Mouse (Mus musculus): Measurements from ENCODE around the gene Slc6a1. TPM values are rescaled to one million over a fixed set of nuclear protein-coding genes. Genes with fewer than 3 reads are reported as not detected.

The Slc6a1 gene
- not detected in 2 replicates for polyA plus RNA-seq (2012; ENCODE audit: insufficient read depth, low replicate concordance)

- peaks cover 64% of the 10 kb centered on the region for H3K27me3 ChIP-seq (replicated peaks)
- TF ChIP-seq FLI1 (IDR thresholded peaks at IDR 0.05; ENCODE audit: low read length) (no peak), GATA1 (IDR thresholded peaks at IDR 0.05; ENCODE audit: borderline replicate concordance, low read length) (no peak)
- no peaks in the 10 kb centered on the region for H3K9me3 ChIP-seq
- H3K4me3 ChIP-seq (replicated peaks): no peak within 1 kb of the TSS
- no peaks in the 10 kb centered on the region for H3K36me3 ChIP-seq (replicated peaks; ENCODE audit: low read length)
- H3K4me1 ChIP-seq: no peaks in the 10 kb centered on the region; the same call in 1 of the 2 replicates
These were observed at the start of gene Slc6a1 for GRCm38 (mm10) chr6:114282469-114283277. Gene Slc6a1 (plus strand): TSS chr6:114282635.

- TF ChIP-seq GATA1 (IDR thresholded peaks at IDR 0.05; ENCODE audit: borderline replicate concordance, low read length) (no peak), FLI1 (IDR thresholded peaks at IDR 0.05; ENCODE audit: low read length) (no peak)
- Histone ChIP-seq H3K27me3 (replicated peaks) (peaks cover 26% of the 10 kb centered on the region), H3K4me3 (replicated peaks) (no peak overlapping the region), H3K36me3 (replicated peaks; ENCODE audit: low read length) (no peaks in the 10 kb centered on the region), H3K4me1 (no peaks in the 10 kb centered on the region), H3K9me3 (no peaks in the 10 kb centered on the region)
These were observed 43.4 kb upstream of the Slc6a1 start for GRCm38 (mm10) chr6:114238892-114239644.

DNA sequence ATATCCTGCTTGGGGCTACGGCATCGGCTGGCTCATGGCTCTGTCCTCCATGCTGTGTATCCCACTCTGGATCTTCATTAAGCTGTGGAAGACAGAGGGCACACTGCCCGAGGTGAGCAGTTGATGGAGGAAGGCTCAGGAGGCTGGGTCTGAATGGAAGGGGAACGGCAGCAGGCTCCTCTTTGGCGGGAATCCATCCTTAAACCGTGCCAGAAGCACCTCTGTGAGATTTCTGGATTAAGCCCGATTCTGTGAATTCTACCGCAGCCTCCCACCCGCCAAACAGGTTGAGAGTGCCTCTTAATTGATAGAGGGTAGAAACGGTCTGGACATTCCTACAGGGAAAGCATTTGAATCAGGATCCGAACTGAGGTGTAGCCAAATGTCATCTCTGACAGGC is 36.8 kb upstream of the Slc6a1 start:
- Histone ChIP-seq H3K4me1 (no peaks in the 10 kb centered on the region), H3K27me3 (replicated peaks) (peaks cover 26% of the 10 kb centered on the region), H3K9me3 (no peaks in the 10 kb centered on the region), H3K4me3 (replicated peaks) (no peak overlapping the region), H3K36me3 (replicated peaks; ENCODE audit: low read length) (no peaks in the 10 kb centered on the region)
- TF ChIP-seq GATA1 (IDR thresholded peaks at IDR 0.05; ENCODE audit: borderline replicate concordance, low read length) (no peak), FLI1 (IDR thresholded peaks at IDR 0.05; ENCODE audit: low read length) (no peak)

- Histone ChIP-seq H3K9me3 (no peaks in the 10 kb centered on the region), H3K4me1 (no peaks in the 10 kb centered on the region), H3K4me3 (replicated peaks) (no peak overlapping the region), H3K27me3 (replicated peaks) (peaks cover 29% of the 10 kb centered on the region), H3K36me3 (replicated peaks; ENCODE audit: low read length) (no peaks in the 10 kb centered on the region)
- TF ChIP-seq FLI1 (IDR thresholded peaks at IDR 0.05; ENCODE audit: low read length) (no peak), GATA1 (IDR thresholded peaks at IDR 0.05; ENCODE audit: borderline replicate concordance, low read length) (no peak)
These were observed 32.1 kb upstream of the Slc6a1 start for GRCm38 (mm10) chr6:114250311-114250710.

- H3K27me3 ChIP-seq (replicated peaks): peaks cover 24% of the 10 kb centered on the region
- H3K4me3 ChIP-seq (replicated peaks): no peak overlapping the region
- 0 out of 2 replicates have a peak, but pooled peaks cover 3% of the 10 kb centered on the region for H3K4me1 ChIP-seq
- H3K36me3 ChIP-seq (replicated peaks; ENCODE audit: low read length): no peaks in the 10 kb centered on the region
- H3K9me3 ChIP-seq: no peaks in the 10 kb centered on the region
- no peak for TF ChIP-seq GATA1 (IDR thresholded peaks at IDR 0.05; ENCODE audit: borderline replicate concordance, low read length)
- no peak for TF ChIP-seq FLI1 (IDR thresholded peaks at IDR 0.05; ENCODE audit: low read length)
These were observed 27.5 kb upstream of the Slc6a1 start for GRCm38 (mm10) chr6:114254927-114255326.

DNA sequence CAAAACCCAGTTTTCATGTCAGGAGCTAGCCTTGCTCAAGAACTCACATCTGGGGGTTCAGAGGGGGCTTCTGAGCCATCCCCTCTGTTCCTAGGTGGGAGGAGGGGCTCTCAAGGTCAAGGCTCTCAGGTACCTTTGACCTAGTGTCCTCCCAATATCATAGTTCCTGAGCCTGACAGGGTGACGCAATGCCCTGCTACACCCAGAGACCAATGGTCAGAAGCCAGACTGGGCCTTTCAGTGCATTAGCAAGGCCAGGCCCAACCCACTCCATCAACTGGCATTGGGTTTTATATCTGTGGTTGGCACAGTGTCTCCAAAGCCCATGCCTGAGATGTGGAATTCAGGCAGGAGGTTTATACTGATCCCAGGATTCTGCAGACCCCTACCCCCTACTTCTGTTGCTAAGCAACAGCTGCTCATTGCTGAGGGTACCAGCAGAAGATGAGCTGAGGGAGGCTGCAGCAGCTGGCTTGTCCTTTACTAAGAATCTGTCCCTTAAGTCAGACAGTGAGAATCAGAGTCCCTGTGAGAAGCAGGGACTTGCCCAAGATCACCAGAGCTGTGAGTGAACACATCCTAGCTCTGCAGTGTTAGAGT is 24.6 kb upstream of the Slc6a1 start:
- TF ChIP-seq FLI1 (IDR thresholded peaks at IDR 0.05; ENCODE audit: low read length) (no peak), GATA1 (IDR thresholded peaks at IDR 0.05; ENCODE audit: borderline replicate concordance, low read length) (no peak)
- Histone ChIP-seq H3K27me3 (replicated peaks) (peaks cover 30% of the 10 kb centered on the region), H3K4me3 (replicated peaks) (no peak overlapping the region), H3K9me3 (no peaks in the 10 kb centered on the region), H3K36me3 (replicated peaks; ENCODE audit: low read length) (no peaks in the 10 kb centered on the region), H3K4me1 (0 out of 2 replicates have a peak, but pooled peaks cover 3% of the 10 kb centered on the region)

- H3K36me3 ChIP-seq (replicated peaks; ENCODE audit: low read length): no peaks in the 10 kb centered on the region
- peaks cover 31% of the 10 kb centered on the region for H3K27me3 ChIP-seq (replicated peaks)
- no peak for TF ChIP-seq FLI1 (IDR thresholded peaks at IDR 0.05; ENCODE audit: low read length)
- TF ChIP-seq GATA1 (IDR thresholded peaks at IDR 0.05; ENCODE audit: borderline replicate concordance, low read length): no peak
- H3K4me3 ChIP-seq (replicated peaks): no peak overlapping the region
- H3K9me3 ChIP-seq: no peaks in the 10 kb centered on the region
- H3K4me1 ChIP-seq: 0 out of 2 replicates have a peak, but pooled peaks cover 3% of the 10 kb centered on the region
These were observed 23.7 kb upstream of the Slc6a1 start for GRCm38 (mm10) chr6:114258661-114259193.

- Histone ChIP-seq H3K27me3 (replicated peaks) (peaks cover 36% of the 10 kb centered on the region), H3K36me3 (replicated peaks; ENCODE audit: low read length) (no peaks in the 10 kb centered on the region), H3K4me3 (replicated peaks) (no peak overlapping the region), H3K9me3 (no peaks in the 10 kb centered on the region), H3K4me1 (0 out of 2 replicates have a peak, but pooled peaks cover 3% of the 10 kb centered on the region)
- TF ChIP-seq GATA1 (IDR thresholded peaks at IDR 0.05; ENCODE audit: borderline replicate concordance, low read length) (no peak), FLI1 (IDR thresholded peaks at IDR 0.05; ENCODE audit: low read length) (no peak)
These were observed 20.8 kb upstream of the Slc6a1 start for GRCm38 (mm10) chr6:114261609-114262008.

DNA sequence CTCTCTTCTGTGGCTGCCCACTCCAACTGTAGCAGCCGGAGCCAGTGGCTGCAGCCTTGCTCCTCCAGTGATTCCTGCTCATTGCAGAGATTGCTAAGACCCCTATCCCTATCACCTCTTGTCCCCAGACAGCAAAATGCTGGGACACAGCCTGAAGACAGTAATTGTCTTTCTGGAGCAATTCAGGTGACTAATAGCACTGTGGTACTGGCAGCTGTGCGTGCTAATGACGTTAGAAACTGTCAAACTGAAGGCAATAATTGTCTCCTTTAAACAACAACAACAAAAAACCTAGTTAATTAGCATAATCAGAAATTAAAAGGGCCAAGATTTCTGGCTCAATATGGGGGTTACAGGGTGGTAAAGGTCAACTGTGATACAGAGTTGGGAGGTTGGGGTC is 18.4 kb upstream of the Slc6a1 start:
- H3K9me3 ChIP-seq: no peaks in the 10 kb centered on the region
- TF ChIP-seq GATA1 (IDR thresholded peaks at IDR 0.05; ENCODE audit: borderline replicate concordance, low read length): no peak
- no peak for TF ChIP-seq FLI1 (IDR thresholded peaks at IDR 0.05; ENCODE audit: low read length)
- H3K36me3 ChIP-seq (replicated peaks; ENCODE audit: low read length): no peaks in the 10 kb centered on the region
- no peak overlapping the region for H3K4me3 ChIP-seq (replicated peaks)
- H3K27me3 ChIP-seq (replicated peaks): peaks cover 32% of the 10 kb centered on the region
- H3K4me1 ChIP-seq: no peaks in the 10 kb centered on the region

All from megakaryocyte, embryonic 14.5 days (primary cell).